Mouse (Mus musculus): ENCODE results near the gene Ablim1. TPM values are rescaled to one million over a fixed set of nuclear protein-coding genes. Genes with fewer than 3 reads are reported as not detected.

Ablim1 gene
- polyA plus RNA-seq, 1 experiment from 2014 or later: 0.46 TPM

GRCm38 (mm10) chr19:57328269-57328668 is 13.6 kb upstream of the Ablim1 start:
- H3K27ac ChIP-seq: no peak overlapping the region
- 91% methylated on average over 7 of the region's 7 CpGs for WGBS (ENCODE audit: missing documents)
- no peaks in the 10 kb centered on the region for H3K36me3 ChIP-seq (ENCODE audit: inconsistent target)
- H3K79me2 ChIP-seq (ENCODE audit: inconsistent target): no peaks in the 10 kb centered on the region
- no peak overlapping the region for H3K4me3 ChIP-seq (ENCODE audit: inconsistent target)

GRCm38 (mm10) chr19:57327679-57328078 is 13.0 kb upstream of the Ablim1 start:
- Histone ChIP-seq H3K79me2 (ENCODE audit: inconsistent target) (no peaks in the 10 kb centered on the region), H3K36me3 (ENCODE audit: inconsistent target) (no peaks in the 10 kb centered on the region), H3K4me3 (ENCODE audit: inconsistent target) (no peak overlapping the region), H3K27ac (no peak overlapping the region)

GRCm38 (mm10) chr19:57325748-57326300 is 11.1 kb upstream of the Ablim1 start:
- 28% methylated on average over 7 of the region's 7 CpGs for WGBS (ENCODE audit: missing documents)
- Histone ChIP-seq H3K79me2 (ENCODE audit: inconsistent target) (no peaks in the 10 kb centered on the region), H3K27ac (no peak overlapping the region), H3K36me3 (ENCODE audit: inconsistent target) (no peaks in the 10 kb centered on the region), H3K4me3 (ENCODE audit: inconsistent target) (no peak overlapping the region)

GRCm38 (mm10) chr19:57323087-57323486 is 8.4 kb upstream of the Ablim1 start:
- WGBS (ENCODE audit: missing documents): 82% methylated on average over 6 of the region's 8 CpGs
- Histone ChIP-seq H3K79me2 (ENCODE audit: inconsistent target) (no peaks in the 10 kb centered on the region), H3K4me3 (ENCODE audit: inconsistent target) (no peak overlapping the region), H3K36me3 (ENCODE audit: inconsistent target) (no peaks in the 10 kb centered on the region), H3K27ac (no peak overlapping the region)

GRCm38 (mm10) chr19:57322491-57322890 is 7.8 kb upstream of the Ablim1 start:
- Histone ChIP-seq H3K4me3 (ENCODE audit: inconsistent target) (no peak overlapping the region), H3K36me3 (ENCODE audit: inconsistent target) (no peaks in the 10 kb centered on the region), H3K79me2 (ENCODE audit: inconsistent target) (no peaks in the 10 kb centered on the region), H3K27ac (no peak overlapping the region)
- WGBS (ENCODE audit: missing documents): 96% methylated on average over 4 of the region's 4 CpGs

- 64% methylated on average over 3 of the region's 3 CpGs for WGBS (ENCODE audit: missing documents)
- no peak overlapping the region for H3K27ac ChIP-seq
- H3K79me2 ChIP-seq (ENCODE audit: inconsistent target): no peaks in the 10 kb centered on the region
- H3K4me3 ChIP-seq (ENCODE audit: inconsistent target): no peak overlapping the region
- H3K36me3 ChIP-seq (ENCODE audit: inconsistent target): no peaks in the 10 kb centered on the region
Observed at GRCm38 (mm10) chr19:57321839-57322238, 7.1 kb upstream of the Ablim1 start.

- no peak overlapping the region for H3K27ac ChIP-seq
- 78% methylated on average over 9 of the region's 9 CpGs for WGBS (ENCODE audit: missing documents)
Observed at GRCm38 (mm10) chr19:57320656-57321382, 6.1 kb upstream of the Ablim1 start.

GRCm38 (mm10) chr19:57316597-57316996 is 1.9 kb upstream of the Ablim1 start:
- Histone ChIP-seq H3K36me3 (ENCODE audit: inconsistent target) (no peaks in the 10 kb centered on the region), H3K4me3 (ENCODE audit: inconsistent target) (no peak overlapping the region), H3K27ac (no peak overlapping the region), H3K79me2 (ENCODE audit: inconsistent target) (no peaks in the 10 kb centered on the region)
- WGBS (ENCODE audit: missing documents): 91% methylated on average over 3 of the region's 3 CpGs

More at GRCm38 (mm10) chr19:57320656-57321382, 6.1 kb upstream of the Ablim1 start:
- Histone ChIP-seq H3K4me3 (ENCODE audit: inconsistent target) (no peak overlapping the region), H3K79me2 (ENCODE audit: inconsistent target) (no peaks in the 10 kb centered on the region), H3K36me3 (ENCODE audit: inconsistent target) (no peaks in the 10 kb centered on the region)

GRCm38 (mm10) chr19:57315013-57315565 is 370 bp upstream of the Ablim1 start:
- H3K27ac ChIP-seq: no peak overlapping the region
- no peak overlapping the region for H3K4me3 ChIP-seq (ENCODE audit: inconsistent target)
- WGBS (ENCODE audit: missing documents): 53% methylated on average over 11 of the region's 11 CpGs

GRCm38 (mm10) chr19:57313891-57314345 is 801 bp downstream of the Ablim1 start:
- no peaks in the 10 kb centered on the region for H3K36me3 ChIP-seq (ENCODE audit: inconsistent target)
- H3K79me2 ChIP-seq (ENCODE audit: inconsistent target): no peaks in the 10 kb centered on the region
- no peak overlapping the region for H3K4me3 ChIP-seq (ENCODE audit: inconsistent target)
- no peak overlapping the region for H3K27ac ChIP-seq
- 76% methylated on average over 3 of the region's 3 CpGs for WGBS (ENCODE audit: missing documents)

More at GRCm38 (mm10) chr19:57315013-57315565, 370 bp upstream of the Ablim1 start:
- H3K36me3 ChIP-seq (ENCODE audit: inconsistent target): no peaks in the 10 kb centered on the region
- no peaks in the 10 kb centered on the region for H3K79me2 ChIP-seq (ENCODE audit: inconsistent target)

GRCm38 (mm10) chr19:57313226-57313625 is 1.5 kb downstream of the Ablim1 start:
- H3K36me3 ChIP-seq (ENCODE audit: inconsistent target): no peaks in the 10 kb centered on the region
- no peak overlapping the region for H3K4me3 ChIP-seq (ENCODE audit: inconsistent target)
- H3K79me2 ChIP-seq (ENCODE audit: inconsistent target): no peaks in the 10 kb centered on the region
- H3K27ac ChIP-seq: no peak overlapping the region
- WGBS (ENCODE audit: missing documents): 81% methylated on average over 10 of the region's 10 CpGs

GRCm38 (mm10) chr19:57309980-57310379 is 4.7 kb downstream of the Ablim1 start:
- no peak overlapping the region for H3K4me3 ChIP-seq (ENCODE audit: inconsistent target)
- 84% methylated on average over 4 of the region's 4 CpGs for WGBS (ENCODE audit: missing documents)
- H3K36me3 ChIP-seq (ENCODE audit: inconsistent target): no peaks in the 10 kb centered on the region
- H3K79me2 ChIP-seq (ENCODE audit: inconsistent target): no peaks in the 10 kb centered on the region
- H3K27ac ChIP-seq: no peak overlapping the region

- Histone ChIP-seq H3K4me3 (ENCODE audit: inconsistent target) (no peak overlapping the region), H3K79me2 (ENCODE audit: inconsistent target) (no peaks in the 10 kb centered on the region), H3K27ac (no peak overlapping the region), H3K36me3 (ENCODE audit: inconsistent target) (no peaks in the 10 kb centered on the region)
- WGBS (ENCODE audit: missing documents): 34% methylated on average over 4 of the region's 4 CpGs
Observed at GRCm38 (mm10) chr19:57306601-57307000, 8.1 kb downstream of the Ablim1 start.

GRCm38 (mm10) chr19:57305972-57306371 is 8.7 kb downstream of the Ablim1 start:
- no peaks in the 10 kb centered on the region for H3K36me3 ChIP-seq (ENCODE audit: inconsistent target)
- 74% methylated on average over 8 of the region's 8 CpGs for WGBS (ENCODE audit: missing documents)
- no peak overlapping the region for H3K27ac ChIP-seq
- H3K4me3 ChIP-seq (ENCODE audit: inconsistent target): no peak overlapping the region
- no peaks in the 10 kb centered on the region for H3K79me2 ChIP-seq (ENCODE audit: inconsistent target)

GRCm38 (mm10) chr19:57304666-57305065 is 10.1 kb downstream of the Ablim1 start:
- Histone ChIP-seq H3K79me2 (ENCODE audit: inconsistent target) (no peaks in the 10 kb centered on the region), H3K27ac (no peak overlapping the region), H3K36me3 (ENCODE audit: inconsistent target) (no peaks in the 10 kb centered on the region), H3K4me3 (ENCODE audit: inconsistent target) (no peak overlapping the region)
- 84% methylated on average over 2 of the region's 2 CpGs for WGBS (ENCODE audit: missing documents)

Measured in macrophage (primary cell).